Mouse (Mus musculus): ENCODE data around the gene Rbm4b. TPM values are rescaled to one million over a fixed set of nuclear protein-coding genes. Genes with fewer than 3 reads are reported as not detected.
"Not testable (repeated sequence)": the region's sequence is repeated elsewhere in the genome, so short reads cannot be mapped to it uniquely, and the experiment has no call there.

The Rbm4b gene
- total and polyA plus RNA-seq, 2 experiments from 2014 or later = 59.2 to 81.8 TPM

DNA sequence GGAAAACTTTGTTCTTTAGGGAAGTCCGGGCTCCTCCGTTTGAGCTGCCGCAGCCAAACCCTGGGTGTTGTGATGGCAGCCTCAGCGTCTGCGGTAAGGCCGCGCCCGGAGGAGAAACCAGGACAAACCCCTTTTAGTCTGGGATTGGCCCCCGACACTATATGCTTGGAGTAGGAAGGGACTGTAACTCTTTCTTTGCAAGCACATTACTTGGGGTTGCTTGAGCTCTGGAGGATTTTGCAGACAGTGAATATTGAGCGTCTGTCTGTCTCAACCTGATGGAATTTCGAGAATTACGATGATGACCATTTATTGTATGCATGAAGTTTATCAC, 55.6 kb downstream of the Rbm4b start:
- peak overlapping the region; percentile 95 for H3K27ac ChIP-seq
- peak overlapping the region; percentile 71; the same call in 1 of the 2 replicates for H3K9ac ChIP-seq (replicated peaks; ENCODE audit: low read length)
- peaks cover 12% of the 10 kb centered on the region; the same call in 1 of the 2 replicates for H3K4me1 ChIP-seq (ENCODE audit: insufficient read depth, low read length)
- no peaks in the 10 kb centered on the region for H3K36me3 ChIP-seq (ENCODE audit: insufficient read depth, low read length)
- no peak for DNase-seq (ENCODE audit: low spot score)
- 5% methylated on average over 12 of the region's 12 CpGs for WGBS
- ATAC-seq = peak; percentile 42
- H3K9me3 ChIP-seq (ENCODE audit: low read length) = no peaks in the 10 kb centered on the region
- no peak for TF ChIP-seq CTCF (IDR thresholded peaks at IDR 0.05; ENCODE audit: low read depth)
- peak overlapping the region; percentile 92 for H3K4me2 ChIP-seq (ENCODE audit: low read depth, low read length)
- no peaks in the 10 kb centered on the region for H3K27me3 ChIP-seq (ENCODE audit: insufficient read depth, low read length)
- peak overlapping the region; percentile 83 for H3K4me3 ChIP-seq (ENCODE audit: low read length)

DNA sequence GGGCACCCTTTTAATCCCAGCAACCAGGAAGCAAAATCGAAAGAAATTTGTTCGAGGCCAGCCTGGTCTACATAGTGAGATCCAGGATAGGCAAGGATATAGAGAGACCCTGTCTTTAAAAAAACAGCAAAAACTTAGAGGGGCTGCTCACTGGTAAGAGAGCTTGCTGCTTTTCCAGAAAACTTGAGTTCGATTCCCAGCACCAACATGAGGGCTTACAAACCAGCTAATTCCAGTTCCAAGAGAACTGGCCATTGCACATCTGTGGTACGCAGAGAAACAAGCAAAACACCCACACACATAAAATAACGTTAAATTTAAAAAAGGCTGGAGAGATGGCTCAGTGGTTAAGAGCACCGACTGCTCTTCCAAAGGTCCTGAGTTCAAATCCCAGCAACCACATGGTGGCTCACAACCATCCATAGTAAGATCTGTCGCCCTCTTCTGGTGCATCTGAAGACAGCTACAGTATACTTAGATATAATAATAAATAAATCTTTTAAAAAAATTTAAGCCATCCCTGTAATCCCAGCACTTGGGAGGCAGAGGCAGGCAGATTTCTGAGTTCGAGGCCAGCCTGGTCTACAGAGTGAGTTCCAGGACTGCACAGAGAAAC, 56.1 kb downstream of the Rbm4b start:
- Histone ChIP-seq H3K27ac (peak overlapping the region; percentile 95; the same call in 1 of the 2 replicates), H3K4me3 (ENCODE audit: low read length) (peak overlapping the region; percentile 83), H3K9ac (replicated peaks; ENCODE audit: low read length) (peak overlapping the region; percentile 71; the same call in 1 of the 2 replicates), H3K4me2 (ENCODE audit: low read depth, low read length) (peak overlapping the region; percentile 92), H3K4me1 (ENCODE audit: insufficient read depth, low read length) (peaks cover 12% of the 10 kb centered on the region; the same call in 1 of the 2 replicates)
- 0 out of 2 replicates have a peak, but pooled peaks have one; percentile 20 for TF ChIP-seq CTCF (IDR thresholded peaks at IDR 0.05; ENCODE audit: low read depth)
- WGBS = 79% methylated on average over 8 of the region's 8 CpGs
- H3K36me3 ChIP-seq (ENCODE audit: insufficient read depth, low read length); ATAC-seq; H3K9me3 ChIP-seq (ENCODE audit: low read length); DNase-seq (ENCODE audit: low spot score); H3K27me3 ChIP-seq (ENCODE audit: insufficient read depth, low read length): not testable (repeated sequence)

DNA sequence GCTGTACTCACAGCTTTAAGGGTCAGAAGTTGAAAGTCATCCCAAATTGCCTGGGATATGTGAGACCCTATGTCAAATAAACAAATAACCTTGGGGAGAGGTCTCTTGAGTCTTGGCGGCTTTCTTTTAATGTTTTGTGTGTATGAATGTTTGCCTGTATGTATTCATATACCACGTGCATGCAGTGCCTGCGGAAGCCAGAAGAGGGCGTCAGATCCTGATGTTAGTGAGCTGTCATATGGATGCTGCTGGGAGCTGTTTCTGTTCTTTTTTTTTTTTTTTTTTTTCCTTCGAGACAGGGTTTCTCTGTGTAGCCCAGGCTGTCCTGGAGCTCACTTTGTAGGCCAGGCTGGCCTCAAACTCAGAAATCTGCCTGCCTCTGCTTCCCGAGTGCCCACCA, 56.7 kb downstream of the Rbm4b start:
- Histone ChIP-seq H3K36me3 (ENCODE audit: insufficient read depth, low read length) (no peaks in the 10 kb centered on the region), H3K4me3 (ENCODE audit: low read length) (no peak overlapping the region), H3K4me2 (ENCODE audit: low read depth, low read length) (no peak overlapping the region), H3K27me3 (ENCODE audit: insufficient read depth, low read length) (no peaks in the 10 kb centered on the region), H3K27ac (no peak overlapping the region), H3K9ac (replicated peaks; ENCODE audit: low read length) (no peak overlapping the region), H3K4me1 (ENCODE audit: insufficient read depth, low read length) (peaks cover 12% of the 10 kb centered on the region; the same call in 1 of the 2 replicates), H3K9me3 (ENCODE audit: low read length) (no peaks in the 10 kb centered on the region)
- ATAC-seq (no peak), DNase-seq (ENCODE audit: low spot score) (peak; percentile 42)
- TF ChIP-seq CTCF (IDR thresholded peaks at IDR 0.05; ENCODE audit: low read depth) = peak; percentile 47
- WGBS = 79% methylated on average over 6 of the region's 6 CpGs

Other genes with a start within 250 kb of the Rbm4b start
- gene Pcx, start 246.0 kb upstream of the Rbm4b start, total RNA-seq (2014; rRNA removed) = 82.6 and 84.0 TPM in 2 replicates
- 50.5 and 53.6 TPM in 2 replicates for gene Pcx, start 246.0 kb upstream of the Rbm4b start, polyA plus RNA-seq (2015; fragmentation: Nextera tagmentation; extraction: Ambion mirVana)
- 172 and 178 TPM in 2 replicates for gene Lrfn4, start 140.8 kb upstream of the Rbm4b start, total RNA-seq (2014; rRNA removed)
- gene Lrfn4, start 140.8 kb upstream of the Rbm4b start, polyA plus RNA-seq (2015; fragmentation: Nextera tagmentation; extraction: Ambion mirVana) = 14.1 and 15.6 TPM in 2 replicates
- 59.6 and 77.1 TPM in 2 replicates for gene Rce1, start 130.9 kb upstream of the Rbm4b start, total RNA-seq (2014; rRNA removed)
- 47.6 and 48.9 TPM in 2 replicates for gene Rce1, start 130.9 kb upstream of the Rbm4b start, polyA plus RNA-seq (2015; fragmentation: Nextera tagmentation; extraction: Ambion mirVana)
- 1.3 and 4.2 TPM in 2 replicates for gene Gm960, start 57.8 kb upstream of the Rbm4b start, total RNA-seq (2014; rRNA removed)
- gene Gm960, start 57.8 kb upstream of the Rbm4b start, polyA plus RNA-seq (2015; fragmentation: Nextera tagmentation; extraction: Ambion mirVana) = 5.2 and 5.5 TPM in 2 replicates
- 143 and 164 TPM in 2 replicates for gene Sptbn2, start 45.3 kb upstream of the Rbm4b start, total RNA-seq (2014; rRNA removed)
- 17.9 TPM in 2 replicates for gene Sptbn2, start 45.3 kb upstream of the Rbm4b start, polyA plus RNA-seq (2015; fragmentation: Nextera tagmentation; extraction: Ambion mirVana)
- 85.3 and 85.6 TPM in 2 replicates for gene Rbm4, start 37.4 kb downstream of the Rbm4b start, total RNA-seq (2014; rRNA removed)
- 39.7 and 40.9 TPM in 2 replicates for gene Rbm4, start 37.4 kb downstream of the Rbm4b start, polyA plus RNA-seq (2015; fragmentation: Nextera tagmentation; extraction: Ambion mirVana)
- 6.9 and 9.8 TPM in 2 replicates for gene Gm21992, start 55.1 kb downstream of the Rbm4b start, total RNA-seq (2014; rRNA removed)
- gene Gm21992, start 55.1 kb downstream of the Rbm4b start, polyA plus RNA-seq (2015; fragmentation: Nextera tagmentation; extraction: Ambion mirVana) = 11.9 and 19.8 TPM in 2 replicates
- gene Rbm14, start 55.1 kb downstream of the Rbm4b start, total RNA-seq (2014; rRNA removed) = 40.1 and 45.6 TPM in 2 replicates
- gene Rbm14, start 55.1 kb downstream of the Rbm4b start, polyA plus RNA-seq (2015; fragmentation: Nextera tagmentation; extraction: Ambion mirVana) = 37.5 TPM in 2 replicates
- 21.2 and 32.0 TPM in 2 replicates for gene Ccs, start 82.8 kb downstream of the Rbm4b start, total RNA-seq (2014; rRNA removed)
- gene Ccs, start 82.8 kb downstream of the Rbm4b start, polyA plus RNA-seq (2015; fragmentation: Nextera tagmentation; extraction: Ambion mirVana) = 48.4 and 51.1 TPM in 2 replicates
- gene Ccdc87, start 82.9 kb downstream of the Rbm4b start, total RNA-seq (2014; rRNA removed) = 0.72 and 0.89 TPM in 2 replicates
- 0.71 and 0.83 TPM in 2 replicates for gene Ccdc87, start 82.9 kb downstream of the Rbm4b start, polyA plus RNA-seq (2015; fragmentation: Nextera tagmentation; extraction: Ambion mirVana)
- 80.2 and 147 TPM in 2 replicates for gene Ctsf, start 98.6 kb downstream of the Rbm4b start, total RNA-seq (2014; rRNA removed)
- 98.2 and 106 TPM in 2 replicates for gene Ctsf, start 98.6 kb downstream of the Rbm4b start, polyA plus RNA-seq (2015; fragmentation: Nextera tagmentation; extraction: Ambion mirVana)
- 6.8 and 8.4 TPM in 2 replicates for gene Actn3, start 121.4 kb downstream of the Rbm4b start, total RNA-seq (2014; rRNA removed)
- 3.8 and 3.9 TPM in 2 replicates for gene Actn3, start 121.4 kb downstream of the Rbm4b start, polyA plus RNA-seq (2015; fragmentation: Nextera tagmentation; extraction: Ambion mirVana)
- 29.1 and 30.7 TPM in 2 replicates for gene Zdhhc24, start 122.2 kb downstream of the Rbm4b start, total RNA-seq (2014; rRNA removed)
- gene Zdhhc24, start 122.2 kb downstream of the Rbm4b start, polyA plus RNA-seq (2015; fragmentation: Nextera tagmentation; extraction: Ambion mirVana) = 17.4 and 20.9 TPM in 2 replicates
- gene Bbs1, start 150.1 kb downstream of the Rbm4b start, total RNA-seq (2014; rRNA removed) = 17.9 and 37.6 TPM in 2 replicates
- 7.3 and 9.1 TPM in 2 replicates for gene Bbs1, start 150.1 kb downstream of the Rbm4b start, polyA plus RNA-seq (2015; fragmentation: Nextera tagmentation; extraction: Ambion mirVana)
- gene Dpp3, start 171.8 kb downstream of the Rbm4b start, total RNA-seq (2014; rRNA removed) = 94.0 and 111 TPM in 2 replicates
- gene Dpp3, start 171.8 kb downstream of the Rbm4b start, polyA plus RNA-seq (2015; fragmentation: Nextera tagmentation; extraction: Ambion mirVana) = 78.3 and 79.2 TPM in 2 replicates
- gene Peli3, start 186.6 kb downstream of the Rbm4b start, total RNA-seq (2014; rRNA removed) = 11.9 and 13.4 TPM in 2 replicates
- 8.1 and 8.6 TPM in 2 replicates for gene Peli3, start 186.6 kb downstream of the Rbm4b start, polyA plus RNA-seq (2015; fragmentation: Nextera tagmentation; extraction: Ambion mirVana)
- gene Mrpl11, start 205.7 kb downstream of the Rbm4b start, total RNA-seq (2014; rRNA removed) = 83.5 and 90.4 TPM in 2 replicates
- 138 and 139 TPM in 2 replicates for gene Mrpl11, start 205.7 kb downstream of the Rbm4b start, polyA plus RNA-seq (2015; fragmentation: Nextera tagmentation; extraction: Ambion mirVana)
- 1.9 and 3.0 TPM in 2 replicates for gene Npas4, start 233.8 kb downstream of the Rbm4b start, total RNA-seq (2014; rRNA removed)
- gene Npas4, start 233.8 kb downstream of the Rbm4b start, polyA plus RNA-seq (2015; fragmentation: Nextera tagmentation; extraction: Ambion mirVana) = 0.13 and 0.20 TPM in 2 replicates